Mouse (Mus musculus) liver, embryonic 12.5 days (tissue): Measurements from ENCODE around the gene Fxyd3. TPM values are rescaled to one million over a fixed set of nuclear protein-coding genes. Genes with fewer than 3 reads are reported as not detected.

ENCODE experiments used
- ATAC-seq: fragments of 200-750 bp; cut with Nextera tagmentation; 2 replicates; pipeline ENCODE4 v1.8.0; 2017; ENCODE audit warnings: moderate number of reproducible peaks, mild to moderate bottlenecking, moderate library complexity
- H3K27ac ChIP-seq: fragments of 300-500 bp; sonication (generic); 2 replicates; pipeline ENCODE4 v1.5.1; 2016; ENCODE audit warnings: mild to moderate bottlenecking
- H3K27me3 ChIP-seq: fragments of 300-500 bp; sonication (generic); replicated peaks from 2 replicates; pipeline ENCODE4 v1.6.1; 2016; ENCODE audit warnings: mild to moderate bottlenecking, moderate library complexity
- H3K36me3 ChIP-seq: fragments of 300-500 bp; sonication (generic); 2 replicates; pipeline ENCODE4 v1.6.1; 2016; ENCODE audit warnings: mild to moderate bottlenecking, moderate library complexity
- H3K4me1 ChIP-seq: fragments of 300-500 bp; sonication (generic); 2 replicates; pipeline ENCODE4 v1.6.1; 2016
- H3K4me2 ChIP-seq: fragments of 300-500 bp; sonication (generic); 2 replicates; pipeline ENCODE4 v1.6.1; 2016; ENCODE audit warnings: mild to moderate bottlenecking, moderate library complexity
- H3K4me3 ChIP-seq: fragments of 300-500 bp; sonication (generic); 2 replicates; pipeline ENCODE4 v1.5.1; 2016; ENCODE audit warnings: mild to moderate bottlenecking, moderate library complexity
- H3K9ac ChIP-seq: fragments of 300-500 bp; sonication (generic); 2 replicates; pipeline ENCODE4 v1.6.1; 2016; ENCODE audit warnings: mild to moderate bottlenecking, moderate library complexity
- H3K9me3 ChIP-seq: fragments of 300-500 bp; sonication (generic); replicated peaks from 2 replicates; pipeline ENCODE4 v1.6.1; 2016; ENCODE audit warnings: mild to moderate bottlenecking, moderate library complexity
- WGBS: fragments of 180-500 bp; shearing (Covaris S2); methylation state at CpG from one replicate; pipeline ENCODE4 v1.1.7; 2016; ENCODE audit not compliant: insufficient replicate concordance; 5-methylcytosine and 5-hydroxymethylcytosine counted together
- polyA plus RNA-seq: library from polyadenylated mRNA; unstranded; fragments of >200 nt; fragmentation: Nextera tagmentation; extraction: Ambion mirVana; gene quantifications from 2 replicates; pipeline ENCODE4 v1.2.1, GENCODE M21; 2016

Gene Fxyd3
- polyA plus RNA-seq, 1 experiment from 2014 or later = 0.86 TPM

DNA sequence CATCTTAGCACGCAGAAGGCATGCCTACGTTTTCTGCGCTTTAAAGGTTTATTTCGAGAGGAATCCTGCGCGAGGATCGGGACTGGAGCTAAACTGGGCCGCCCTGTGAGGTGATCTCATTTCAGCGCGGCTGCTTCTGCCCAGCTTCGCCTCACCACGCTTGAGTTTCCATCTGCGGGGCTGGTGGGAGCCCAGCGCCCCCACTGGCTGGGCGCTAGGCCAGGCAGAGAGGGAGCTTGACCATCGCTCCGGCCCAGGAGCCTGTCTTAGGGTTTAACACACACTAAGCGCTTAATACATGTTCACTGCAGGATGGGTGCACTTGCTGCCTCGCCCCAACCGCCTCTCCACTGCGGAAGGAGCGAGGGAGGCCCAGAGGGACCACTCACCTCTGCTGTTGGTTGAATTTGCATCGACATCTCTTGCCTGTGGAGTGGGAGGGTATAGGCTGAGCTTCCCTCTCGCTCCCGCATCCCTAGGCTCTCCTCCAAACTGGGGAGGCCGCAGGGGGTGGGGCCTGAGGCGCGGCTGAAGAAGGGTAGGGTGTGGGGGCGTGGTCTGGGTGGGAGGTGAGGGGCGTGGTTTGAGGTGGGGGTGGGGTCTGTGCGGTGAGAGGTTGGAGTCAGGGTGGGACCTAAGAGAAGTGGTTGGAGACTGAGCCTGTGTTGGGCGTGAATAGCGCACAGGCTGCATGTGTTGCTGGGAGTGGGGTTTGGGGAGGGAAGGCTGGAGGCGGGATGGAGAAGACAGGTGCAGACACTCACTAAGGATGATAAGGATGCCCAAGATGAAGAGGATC is 23.7 kb downstream of the Fxyd3 start:
- Histone ChIP-seq H3K9me3 (no peaks in the 10 kb centered on the region), H3K4me3 (no peak overlapping the region; the same call in 1 of the 2 replicates), H3K27ac (no peak overlapping the region), H3K27me3 (peaks cover 69% of the 10 kb centered on the region), H3K9ac (no peak overlapping the region), H3K4me2 (peak overlapping the region; percentile 38; the same call in 1 of the 2 replicates), H3K36me3 (no peaks in the 10 kb centered on the region), H3K4me1 (peaks cover 51% of the 10 kb centered on the region)
- ATAC-seq = no peak
- 3% methylated on average over 34 of the region's 34 CpGs for WGBS

DNA sequence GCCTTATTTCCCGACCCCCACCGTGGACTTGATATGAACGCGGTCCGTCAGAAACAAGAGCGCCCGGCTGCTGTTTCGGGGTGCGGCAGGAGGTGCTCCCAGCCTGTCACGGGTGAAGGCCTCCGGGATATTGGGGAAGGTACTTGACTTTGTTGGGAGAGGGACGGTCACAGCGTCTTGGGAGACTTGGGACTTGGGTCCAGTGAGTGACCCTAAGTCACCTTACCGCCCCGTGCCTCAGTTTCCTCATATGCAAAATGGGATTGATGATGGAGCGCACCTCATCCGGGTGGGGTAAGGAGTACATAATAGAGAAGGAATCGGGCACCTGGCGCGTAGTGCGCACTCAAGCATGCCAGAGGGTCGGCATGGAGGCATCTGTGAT is 24.3 kb downstream of the Fxyd3 start:
- Histone ChIP-seq H3K4me1 (peaks cover 51% of the 10 kb centered on the region), H3K4me2 (peak overlapping the region; percentile 38; the same call in 1 of the 2 replicates), H3K4me3 (no peak overlapping the region; the same call in 1 of the 2 replicates), H3K27me3 (peaks cover 73% of the 10 kb centered on the region), H3K36me3 (no peaks in the 10 kb centered on the region), H3K27ac (no peak overlapping the region), H3K9me3 (no peaks in the 10 kb centered on the region), H3K9ac (no peak overlapping the region)
- 4% methylated on average over 22 of the region's 22 CpGs for WGBS
- no peak for ATAC-seq

DNA sequence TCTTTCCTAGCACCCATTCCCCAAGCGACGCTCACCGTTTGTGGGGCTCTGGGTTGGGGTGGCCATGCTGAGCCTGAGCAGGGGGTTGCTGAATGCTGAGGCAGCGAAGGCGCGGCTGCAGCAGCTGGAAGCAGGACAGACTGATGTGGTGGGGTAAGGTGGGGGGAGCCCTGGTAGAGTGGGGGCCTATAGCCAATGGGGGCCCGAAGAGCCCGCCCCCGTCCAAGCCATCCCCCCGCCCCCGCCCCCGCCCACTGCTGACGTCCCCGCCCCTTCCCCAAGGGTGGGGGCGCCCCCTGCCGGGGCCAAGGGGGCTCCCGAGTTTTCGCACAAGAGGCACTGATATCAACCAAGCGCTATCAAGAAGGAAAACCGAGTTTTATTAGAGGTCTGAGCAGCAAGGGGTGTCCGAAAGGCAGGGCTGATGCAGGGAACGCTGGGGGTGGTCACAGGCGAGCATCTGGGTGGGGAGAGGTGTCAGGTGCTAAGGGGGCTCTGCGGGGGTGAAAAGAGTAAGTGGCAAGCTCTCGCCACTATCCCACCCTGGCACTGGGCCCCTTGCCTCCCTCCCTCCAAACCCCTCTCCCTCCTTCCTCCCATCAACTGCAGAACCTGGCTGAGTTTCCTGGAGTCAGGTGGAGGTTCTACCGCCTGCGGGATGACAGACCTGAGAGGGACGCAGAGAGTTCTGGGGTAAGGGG is 25.0 kb downstream of the Fxyd3 start, which contains the start of gene Fxyd7:
Gene Fxyd7, minus strand, starts transcription at position 147 of the 701 bp plus-strand sequence.
- Histone ChIP-seq H3K9me3 (no peaks in the 10 kb centered on the region), H3K36me3 (no peaks in the 10 kb centered on the region), H3K9ac (no peak within 1 kb of the TSS), H3K4me1 (peaks cover 51% of the 10 kb centered on the region), H3K27ac (no peak within 1 kb of the TSS), H3K27me3 (peaks cover 76% of the 10 kb centered on the region), H3K4me2 (peak within 1 kb of the TSS; percentile 38; the same call in 1 of the 2 replicates), H3K4me3 (no peak within 1 kb of the TSS; the same call in 1 of the 2 replicates)
- no peak for ATAC-seq
- whole genome bisulfite sequencing = 6% methylated on average over 27 of the region's 28 CpGs

GRCm38 (mm10) chr7:31050921-31051320 is 25.6 kb downstream of the Fxyd3 start:
- H3K27me3 ChIP-seq = peaks cover 76% of the 10 kb centered on the region
- peak overlapping the region; percentile 34; the same call in 1 of the 2 replicates for H3K4me2 ChIP-seq
- H3K27ac ChIP-seq = no peak overlapping the region
- H3K9ac ChIP-seq = no peak overlapping the region
- ATAC-seq = no peak
- no peak overlapping the region for H3K4me3 ChIP-seq
- no peaks in the 10 kb centered on the region for H3K9me3 ChIP-seq
- no peaks in the 10 kb centered on the region for H3K36me3 ChIP-seq
- peaks cover 51% of the 10 kb centered on the region for H3K4me1 ChIP-seq
- WGBS = 7% methylated on average over 9 of the region's 9 CpGs

DNA sequence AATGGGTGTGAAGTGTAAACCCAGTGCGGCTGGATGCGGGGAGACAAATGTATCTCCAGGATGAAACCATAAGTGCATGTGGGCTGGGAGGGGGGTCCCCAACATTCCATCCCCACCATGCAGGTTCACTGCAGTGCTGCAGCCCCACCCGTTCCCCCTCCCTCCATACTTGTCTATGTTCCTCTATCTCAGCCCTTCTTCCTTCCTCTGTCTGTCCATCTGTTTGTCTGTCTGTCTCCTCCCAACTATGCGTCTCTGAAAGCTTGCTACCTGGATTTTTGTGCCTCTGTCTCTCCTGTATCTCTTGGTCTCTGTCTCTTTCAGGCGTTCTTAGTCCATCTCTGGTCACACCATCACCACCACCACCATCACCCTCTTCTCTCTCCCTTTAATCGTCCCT is 26.0 kb downstream of the Fxyd3 start:
- peaks cover 48% of the 10 kb centered on the region for H3K4me1 ChIP-seq
- H3K4me2 ChIP-seq = no peak overlapping the region
- H3K9ac ChIP-seq = no peak overlapping the region
- H3K4me3 ChIP-seq = no peak overlapping the region
- H3K36me3 ChIP-seq = no peaks in the 10 kb centered on the region
- H3K27me3 ChIP-seq = peaks cover 80% of the 10 kb centered on the region
- no peaks in the 10 kb centered on the region for H3K9me3 ChIP-seq
- WGBS = 2% methylated on average over 6 of the region's 6 CpGs
- ATAC-seq = no peak
- H3K27ac ChIP-seq = no peak overlapping the region

DNA sequence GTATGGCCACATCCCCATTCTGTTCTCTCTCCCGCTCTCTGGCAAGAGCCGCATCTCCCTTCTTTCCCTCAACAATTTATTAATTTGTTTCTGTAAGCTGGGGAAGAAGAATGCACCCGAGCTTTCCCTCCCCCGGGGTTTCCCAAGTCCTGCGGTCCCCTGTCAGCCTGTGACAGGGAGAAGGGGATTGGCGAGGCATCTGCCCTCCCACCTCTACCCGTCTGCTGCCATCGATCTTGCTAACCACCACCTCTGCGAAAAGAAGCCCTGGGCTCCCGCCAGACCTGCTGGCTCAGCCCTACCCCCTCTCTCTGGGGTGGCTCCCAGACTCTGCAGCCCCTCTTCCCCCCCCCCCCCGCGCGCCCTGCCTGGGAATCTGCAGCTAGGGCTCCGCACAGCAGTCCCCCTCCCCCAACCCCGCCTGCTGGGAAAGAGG is 26.6 kb downstream of the Fxyd3 start:
- Histone ChIP-seq H3K4me3 (no peak overlapping the region), H3K36me3 (no peaks in the 10 kb centered on the region), H3K27me3 (peaks cover 86% of the 10 kb centered on the region), H3K4me2 (peak overlapping the region; percentile 12), H3K9ac (no peak overlapping the region), H3K9me3 (no peaks in the 10 kb centered on the region), H3K27ac (no peak overlapping the region), H3K4me1 (peaks cover 44% of the 10 kb centered on the region)
- no peak for ATAC-seq
- 7% methylated on average over 12 of the region's 15 CpGs for WGBS

- Histone ChIP-seq H3K36me3 (no peaks in the 10 kb centered on the region), H3K9me3 (no peaks in the 10 kb centered on the region), H3K27ac (no peak overlapping the region), H3K4me1 (peaks cover 38% of the 10 kb centered on the region), H3K4me2 (no peak overlapping the region; the same call in 1 of the 2 replicates), H3K9ac (no peak overlapping the region), H3K4me3 (no peak overlapping the region), H3K27me3 (peaks cover 87% of the 10 kb centered on the region)
- ATAC-seq = no peak
- 17% methylated on average over 5 of the region's 5 CpGs for WGBS
Measured at GRCm38 (mm10) chr7:31049135-31049845, 27.2 kb downstream of the Fxyd3 start.

DNA sequence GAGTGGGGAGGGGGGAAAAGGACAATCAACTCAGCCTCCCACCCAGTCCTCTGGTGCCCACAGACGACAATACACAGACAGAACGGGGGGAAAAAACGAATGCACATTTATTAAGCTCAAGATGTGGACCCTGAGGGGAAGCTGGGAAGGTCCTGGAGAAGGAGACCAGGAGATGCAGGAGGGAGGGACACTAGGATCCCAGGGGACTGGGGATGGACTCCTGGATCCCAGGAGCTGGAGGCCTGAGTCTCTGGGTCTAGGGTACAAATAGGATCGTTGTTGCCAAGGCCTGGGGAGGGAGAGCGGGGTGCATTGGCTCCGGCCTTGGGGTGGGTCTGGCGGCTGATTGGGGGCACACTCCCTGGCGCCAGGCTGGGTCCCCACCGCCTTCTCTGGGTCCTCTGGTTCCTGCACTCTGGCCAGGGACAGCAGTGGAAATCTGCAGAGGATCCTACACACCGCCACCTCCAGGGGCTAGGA is 34.0 kb downstream of the Fxyd3 start, which contains the start of gene Fxyd5:
Gene Fxyd5, minus strand, starts transcription at position 51 of the 480 bp plus-strand sequence.
- WGBS = 39% methylated on average over 10 of the region's 10 CpGs
- no peak within 1 kb of the TSS for H3K27ac ChIP-seq
- ATAC-seq = no peak
- H3K36me3 ChIP-seq = no peaks in the 10 kb centered on the region
- H3K9ac ChIP-seq = 0 out of 2 replicates have a peak within 1 kb of the TSS, but pooled peaks have one; percentile 41
- H3K27me3 ChIP-seq = peaks cover 68% of the 10 kb centered on the region
- peak within 1 kb of the TSS; percentile 55 for H3K4me2 ChIP-seq
- no peaks in the 10 kb centered on the region for H3K9me3 ChIP-seq
- H3K4me1 ChIP-seq = peaks cover 16% of the 10 kb centered on the region
- peak within 1 kb of the TSS; percentile 39 for H3K4me3 ChIP-seq

DNA sequence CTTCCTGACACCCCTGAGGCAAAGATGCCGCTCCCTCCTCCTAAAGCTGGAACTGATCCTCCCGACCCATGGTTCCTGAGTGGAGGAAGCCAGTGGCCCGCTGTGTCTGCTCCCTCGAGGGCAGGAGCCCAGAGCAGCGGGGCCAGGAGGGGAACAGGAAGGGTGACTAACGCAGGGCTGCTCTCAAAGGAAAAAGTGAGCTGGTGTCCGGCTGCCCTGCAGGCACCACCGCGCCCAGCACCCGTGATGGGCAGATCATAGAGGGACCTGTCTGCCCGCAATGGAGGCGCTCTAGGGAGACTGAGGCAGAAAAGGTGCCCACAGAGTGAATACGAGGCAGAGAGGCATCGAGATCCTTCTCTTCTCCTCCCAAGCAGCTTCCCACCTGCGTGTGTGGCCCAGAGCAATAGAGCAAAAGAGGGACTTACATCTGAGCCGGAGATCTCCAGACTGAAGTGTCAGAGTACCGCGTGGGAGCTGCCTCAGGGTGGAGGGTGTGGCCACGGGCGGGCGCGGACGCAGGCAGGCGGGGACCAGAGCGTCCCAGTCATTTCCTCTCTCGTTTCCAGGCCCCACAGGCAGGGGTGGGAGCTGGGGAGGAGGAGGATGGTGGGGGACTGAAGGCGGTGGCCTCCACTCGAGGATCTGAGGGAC is 34.7 kb downstream of the Fxyd3 start:
- WGBS = 2% methylated on average over 28 of the region's 28 CpGs
- Histone ChIP-seq H3K4me3 (peak overlapping the region; percentile 39), H3K4me1 (peaks cover 16% of the 10 kb centered on the region), H3K4me2 (peak overlapping the region; percentile 55), H3K27ac (no peak overlapping the region), H3K27me3 (peaks cover 63% of the 10 kb centered on the region), H3K9me3 (no peaks in the 10 kb centered on the region), H3K9ac (0 out of 2 replicates have a peak overlapping the region, but pooled peaks have one; percentile 41), H3K36me3 (no peaks in the 10 kb centered on the region)
- 0 out of 2 replicates have a peak, but pooled peaks have one; percentile 18 for ATAC-seq

DNA sequence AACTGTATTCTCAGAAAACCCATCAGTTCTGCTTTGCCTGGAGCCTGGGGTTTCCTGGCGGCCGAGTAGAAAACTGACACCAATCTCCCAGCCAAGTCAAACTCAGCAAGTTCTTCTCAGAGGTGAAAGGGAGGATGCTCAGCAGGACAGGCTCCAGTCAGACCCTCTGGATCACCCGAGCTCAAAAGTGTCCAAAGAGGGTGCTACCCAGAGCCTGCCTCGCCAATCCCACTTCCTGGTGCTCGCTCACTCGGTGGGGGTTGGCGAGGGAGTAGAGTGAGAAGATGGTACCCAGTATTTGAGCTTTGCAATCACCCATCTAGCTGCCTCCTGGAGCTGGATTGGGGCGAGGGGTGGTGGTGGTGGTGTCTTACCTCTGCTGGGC is 35.5 kb downstream of the Fxyd3 start:
- no peak overlapping the region for H3K9ac ChIP-seq
- ATAC-seq = no peak
- peak overlapping the region; percentile 39; the same call in 1 of the 2 replicates for H3K4me3 ChIP-seq
- H3K36me3 ChIP-seq = no peaks in the 10 kb centered on the region
- peaks cover 16% of the 10 kb centered on the region for H3K4me1 ChIP-seq
- WGBS = 22% methylated on average over 8 of the region's 8 CpGs
- no peaks in the 10 kb centered on the region for H3K9me3 ChIP-seq
- peak overlapping the region; percentile 55 for H3K4me2 ChIP-seq
- peaks cover 63% of the 10 kb centered on the region for H3K27me3 ChIP-seq
- no peak overlapping the region for H3K27ac ChIP-seq
